Mouse (Mus musculus) lung, embryonic 15.5 days (tissue): ENCODE data around the gene Ddx28. TPM values are rescaled to one million over a fixed set of nuclear protein-coding genes. Genes with fewer than 3 reads are reported as not detected.
"Not testable (repeated sequence)": the region's sequence is repeated elsewhere in the genome, so short reads cannot be mapped to it uniquely, and the experiment has no call there.

Experiments used
- ATAC-seq: fragments of 200-750 bp; cut with Nextera tagmentation; 2 replicates; pipeline ENCODE4 v1.8.0; 2017; ENCODE audit warnings: moderate number of reproducible peaks, borderline replicate concordance; ENCODE audit not compliant: low FRiP score, low TSS enrichment; ENCODE audit errors: extremely low read depth
- H3K27ac ChIP-seq: fragments of 300-500 bp; sonication (generic); 2 replicates; pipeline ENCODE4 v1.5.1; 2015; ENCODE audit warnings: moderate library complexity, mild to moderate bottlenecking, inconsistent platforms
- H3K27me3 ChIP-seq: fragments of 300-500 bp; sonication (generic); 2 replicates; pipeline ENCODE4 v1.6.1; 2015; ENCODE audit warnings: inconsistent platforms
- H3K36me3 ChIP-seq: fragments of 300-500 bp; sonication (generic); 2 replicates; pipeline ENCODE4 v1.6.1; 2015; ENCODE audit warnings: inconsistent platforms
- H3K4me1 ChIP-seq: fragments of 300-500 bp; sonication (generic); 2 replicates; pipeline ENCODE4 v1.6.1; 2015; ENCODE audit warnings: inconsistent platforms
- H3K4me2 ChIP-seq: fragments of 300-500 bp; sonication (generic); 2 replicates; pipeline ENCODE4 v1.6.1; 2015; ENCODE audit warnings: inconsistent platforms, mild to moderate bottlenecking, moderate library complexity
- H3K4me3 ChIP-seq: fragments of 300-500 bp; sonication (generic); 2 replicates; pipeline ENCODE4 v1.5.1; 2015; ENCODE audit warnings: mild to moderate bottlenecking, inconsistent platforms
- H3K9ac ChIP-seq: fragments of 300-500 bp; sonication (generic); 2 replicates; pipeline ENCODE4 v1.6.1; 2015; ENCODE audit warnings: inconsistent platforms
- H3K9me3 ChIP-seq: fragments of 300-500 bp; sonication (generic); 2 replicates; pipeline ENCODE4 v1.6.1; 2016; ENCODE audit warnings: inconsistent platforms
- WGBS: fragments of 180-500 bp; shearing (Covaris S2); methylation state at CpG from one replicate; pipeline ENCODE4 v1.1.7; 2015; 5-methylcytosine and 5-hydroxymethylcytosine counted together
- polyA plus RNA-seq: library from polyadenylated mRNA; unstranded; fragments of >200 nt; fragmentation: Nextera tagmentation; extraction: Ambion mirVana; gene quantifications from 2 replicates; pipeline ENCODE4 v1.2.1, GENCODE M21; 2015

Ddx28 gene
- polyA plus RNA-seq, 1 experiment from 2014 or later = 17.3 TPM

DNA sequence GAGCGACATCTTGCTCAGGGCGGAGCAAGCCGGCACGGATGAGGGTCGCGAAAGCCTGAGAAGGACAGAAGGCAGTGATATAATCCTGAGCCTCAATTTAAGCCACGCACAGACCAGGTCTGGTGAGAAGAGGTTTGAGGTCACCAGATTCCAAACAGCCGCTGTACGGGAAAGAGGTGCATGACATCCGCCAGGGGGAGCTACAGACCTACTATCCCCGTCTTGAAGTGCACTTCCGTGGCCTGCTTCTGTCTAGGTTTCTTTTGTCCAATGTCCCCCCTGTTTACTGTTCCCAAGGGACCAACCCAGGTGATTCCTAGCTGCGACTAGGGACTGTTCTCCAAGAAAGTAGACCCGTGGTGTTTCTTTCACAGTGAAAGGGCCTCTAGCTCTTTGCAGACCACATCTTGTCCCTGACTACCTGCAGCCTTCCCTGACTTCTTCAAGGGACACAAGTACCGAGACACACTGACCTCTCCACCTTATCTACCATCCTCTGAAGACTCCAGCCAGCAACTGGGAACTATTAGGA lies 20.8 kb downstream of the Ddx28 start, which contains the start of gene Dus2:
Dus2 (plus strand) TSS at position 482 of the 532 bp plus-strand sequence.
- Histone ChIP-seq H3K4me3 (0 out of 2 replicates have a peak within 1 kb of the TSS, but pooled peaks have one; percentile 2), H3K27ac (0 out of 2 replicates have a peak within 1 kb of the TSS, but pooled peaks have one; percentile 2)
- 9% methylated on average over 15 of the region's 15 CpGs for WGBS

DNA sequence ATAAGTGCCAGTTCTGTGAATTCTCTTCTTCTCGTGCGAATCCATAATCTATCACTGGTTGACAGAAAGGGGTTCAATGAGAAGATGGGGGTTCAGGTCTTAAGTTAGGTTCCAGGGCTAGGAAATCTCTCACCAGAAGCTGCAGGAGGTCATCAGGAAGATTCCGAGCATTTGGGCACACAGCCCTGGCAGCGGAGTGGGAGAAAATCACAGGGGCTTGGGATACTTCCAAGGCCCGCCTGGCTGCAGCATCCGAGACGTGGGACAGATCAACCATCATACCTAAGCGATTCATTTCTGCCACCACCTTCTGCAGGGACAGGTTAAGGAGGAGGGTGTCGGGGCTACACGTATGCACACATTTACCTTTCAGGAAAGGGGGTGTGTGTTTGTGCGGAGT lies 23.1 kb downstream of the Ddx28 start:
- no peak for ATAC-seq
- WGBS = 79% methylated on average over 11 of the region's 11 CpGs

More for the DNA sequence above, 20.8 kb downstream of the Ddx28 start, which contains the start of gene Dus2:
- Histone ChIP-seq H3K9me3 (no peaks in the 10 kb centered on the region), H3K4me2 (peak within 1 kb of the TSS; percentile 44), H3K27me3 (no peaks in the 10 kb centered on the region; the same call in 1 of the 2 replicates), H3K4me1 (peaks cover 14% of the 10 kb centered on the region), H3K9ac (no peak within 1 kb of the TSS; the same call in 1 of the 2 replicates), H3K36me3 (no peaks in the 10 kb centered on the region)
- peak; percentile 65 for ATAC-seq

DNA sequence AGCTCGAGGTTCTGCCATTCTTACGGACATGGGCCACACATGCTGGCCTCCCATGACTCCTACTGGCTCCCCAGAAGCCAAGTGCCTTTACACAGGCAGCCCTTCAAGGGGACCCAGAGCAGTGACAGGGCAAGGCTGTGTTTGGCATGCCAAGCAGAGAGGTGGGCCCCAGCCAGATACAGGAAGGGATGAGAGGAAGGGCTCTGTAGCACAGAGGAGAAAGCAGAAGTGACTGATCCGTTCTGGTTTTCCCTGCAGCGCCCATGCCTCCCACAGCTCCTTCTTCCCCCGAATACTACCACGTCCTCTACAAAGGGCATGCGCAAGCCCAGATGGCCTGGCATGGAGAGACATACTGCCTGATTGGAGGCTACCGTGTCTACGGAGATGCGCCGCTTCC lies 28.3 kb downstream of the Ddx28 start:
- 77% methylated on average over 11 of the region's 11 CpGs for WGBS
- H3K9me3 ChIP-seq, ATAC-seq: not testable (repeated sequence)

More for the DNA sequence above, 23.1 kb downstream of the Ddx28 start:
- Histone ChIP-seq H3K9ac (no peak overlapping the region), H3K4me1 (peaks cover 14% of the 10 kb centered on the region), H3K9me3 (no peaks in the 10 kb centered on the region), H3K36me3 (no peaks in the 10 kb centered on the region), H3K4me3 (no peak overlapping the region), H3K27ac (no peak overlapping the region), H3K27me3 (no peaks in the 10 kb centered on the region; the same call in 1 of the 2 replicates), H3K4me2 (no peak overlapping the region)

DNA sequence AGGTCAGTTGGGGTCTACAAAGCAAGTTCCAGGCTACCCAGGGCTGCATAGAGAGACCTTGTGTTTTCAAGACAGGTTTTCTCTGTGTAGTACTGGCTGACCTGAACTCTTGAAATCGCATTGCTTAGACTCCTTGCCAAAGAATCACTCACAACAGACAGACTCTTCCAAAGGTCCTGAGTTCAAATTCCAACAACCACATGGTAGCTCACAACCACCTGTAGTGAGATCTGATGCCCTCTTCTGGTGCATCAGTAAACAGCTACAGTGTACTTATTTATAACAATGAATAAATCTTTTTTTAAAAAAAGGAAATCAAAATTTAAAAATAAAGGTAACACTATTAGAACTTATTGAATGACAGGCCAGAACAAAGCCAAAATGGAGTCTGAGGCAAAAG lies 30.5 kb downstream of the Ddx28 start:
- H3K9ac ChIP-seq = no peak overlapping the region
- H3K27me3 ChIP-seq = no peaks in the 10 kb centered on the region
- no peak overlapping the region for H3K27ac ChIP-seq
- WGBS = 94% methylated on average over 1 of the region's 1 CpGs
- H3K4me1 ChIP-seq = 0 out of 2 replicates have a peak, but pooled peaks cover under 1% of the 10 kb centered on the region
- no peak for ATAC-seq
- no peak overlapping the region for H3K4me2 ChIP-seq
- no peaks in the 10 kb centered on the region for H3K36me3 ChIP-seq
- H3K9me3 ChIP-seq = no peaks in the 10 kb centered on the region
- no peak overlapping the region for H3K4me3 ChIP-seq

More for the DNA sequence above, 28.3 kb downstream of the Ddx28 start:
- H3K36me3 ChIP-seq, H3K4me2 ChIP-seq, H3K27ac ChIP-seq, H3K9ac ChIP-seq, H3K27me3 ChIP-seq, H3K4me3 ChIP-seq, H3K4me1 ChIP-seq: not testable (repeated sequence)

DNA sequence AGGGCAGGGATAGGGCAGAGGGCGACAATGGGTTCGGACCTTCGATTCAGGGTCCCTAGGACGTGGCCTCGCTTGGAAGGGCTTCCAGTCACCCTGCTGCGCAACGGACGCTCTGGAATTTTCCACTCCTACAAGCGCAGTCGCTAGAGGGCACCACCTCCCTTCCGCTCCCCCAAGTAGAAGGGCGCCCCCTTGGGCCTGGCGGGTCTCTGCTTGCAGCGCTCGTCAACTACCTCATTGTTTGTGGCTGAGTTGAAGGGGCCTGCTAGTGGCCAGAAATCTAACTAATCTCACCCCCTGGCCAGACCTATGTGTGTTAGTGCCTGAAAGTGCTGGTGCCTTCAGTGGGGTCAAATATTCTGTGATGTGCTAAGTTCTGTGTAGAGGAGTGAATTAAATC lies 32.4 kb downstream of the Ddx28 start, which contains the start of gene Dpep3:
Dpep3 (minus strand) TSS at position 105 of the 400 bp plus-strand sequence.
- Histone ChIP-seq H3K4me2 (no peak within 1 kb of the TSS), H3K27ac (no peak within 1 kb of the TSS), H3K9ac (no peak within 1 kb of the TSS), H3K9me3 (no peaks in the 10 kb centered on the region), H3K36me3 (no peaks in the 10 kb centered on the region), H3K4me3 (no peak within 1 kb of the TSS), H3K4me1 (no peaks in the 10 kb centered on the region), H3K27me3 (no peaks in the 10 kb centered on the region)
- 91% methylated on average over 15 of the region's 15 CpGs for WGBS
- ATAC-seq = no peak

DNA sequence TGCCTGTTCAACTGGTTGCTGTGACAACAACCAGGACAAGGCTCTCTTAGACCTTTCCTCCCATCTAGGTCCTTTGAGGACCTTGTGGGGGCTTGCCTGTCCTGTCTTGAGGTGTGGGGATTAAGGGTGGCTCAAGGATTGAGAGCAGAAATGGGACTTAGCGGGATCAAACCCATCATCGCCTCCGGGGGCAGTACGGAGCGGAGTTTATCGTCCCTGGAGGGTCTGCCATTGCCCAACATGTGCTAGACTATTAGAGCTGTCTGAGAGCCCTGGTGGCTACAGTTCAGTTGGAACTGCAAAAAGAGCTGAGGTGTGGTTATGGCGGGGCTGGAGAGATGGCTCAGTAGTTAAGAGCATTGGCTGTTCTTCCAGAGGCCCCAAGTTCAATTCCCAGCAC lies 36.3 kb downstream of the Ddx28 start:
- ATAC-seq = no peak
- no peak overlapping the region for H3K27ac ChIP-seq
- no peaks in the 10 kb centered on the region for H3K36me3 ChIP-seq
- no peaks in the 10 kb centered on the region for H3K9me3 ChIP-seq
- no peaks in the 10 kb centered on the region for H3K4me1 ChIP-seq
- H3K27me3 ChIP-seq = no peaks in the 10 kb centered on the region
- H3K4me2 ChIP-seq = no peak overlapping the region
- 64% methylated on average over 7 of the region's 7 CpGs for WGBS
- no peak overlapping the region for H3K9ac ChIP-seq
- H3K4me3 ChIP-seq = no peak overlapping the region

DNA sequence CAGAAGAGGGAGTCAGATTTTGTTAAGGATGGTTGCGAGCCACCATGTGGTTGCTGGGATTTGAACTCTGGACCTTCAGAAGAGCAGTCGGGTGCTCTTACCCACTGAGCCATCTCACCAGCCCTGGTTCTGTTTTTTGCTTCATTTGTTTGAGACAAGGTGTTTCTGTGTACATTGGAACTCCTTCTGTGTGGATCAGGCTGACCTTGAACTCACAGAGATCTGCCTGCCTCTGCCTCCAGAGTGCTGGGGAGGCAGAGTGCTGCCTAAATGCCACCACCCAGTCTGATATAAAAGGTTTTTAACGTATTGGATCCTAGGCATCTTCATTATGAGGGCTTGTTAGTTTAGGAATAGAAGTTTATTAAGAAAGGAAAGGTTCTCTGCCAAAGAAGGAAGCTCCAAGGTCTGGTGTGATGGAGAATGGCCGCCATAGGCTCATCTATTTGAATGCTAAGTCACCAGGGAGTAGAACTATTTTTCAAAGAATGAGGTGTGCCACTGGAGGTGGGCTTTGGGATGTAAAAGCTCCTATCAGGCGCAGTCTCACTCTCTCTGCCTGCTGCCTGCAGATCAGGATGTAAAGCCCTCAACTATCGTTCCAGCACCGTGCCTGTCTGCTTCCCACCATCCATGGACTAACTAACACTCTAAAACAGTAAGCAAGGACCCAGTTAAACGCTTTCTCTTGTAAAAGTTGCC lies 40.5 kb downstream of the Ddx28 start:
- ATAC-seq = no peak
- H3K4me2 ChIP-seq = no peak overlapping the region
- no peak overlapping the region for H3K9ac ChIP-seq
- H3K27me3 ChIP-seq = no peaks in the 10 kb centered on the region
- H3K27ac ChIP-seq = no peak overlapping the region
- no peaks in the 10 kb centered on the region for H3K36me3 ChIP-seq
- no peak overlapping the region for H3K4me3 ChIP-seq
- H3K9me3 ChIP-seq = no peaks in the 10 kb centered on the region
- peaks cover 11% of the 10 kb centered on the region for H3K4me1 ChIP-seq
- WGBS = 70% methylated on average over 8 of the region's 8 CpGs

DNA sequence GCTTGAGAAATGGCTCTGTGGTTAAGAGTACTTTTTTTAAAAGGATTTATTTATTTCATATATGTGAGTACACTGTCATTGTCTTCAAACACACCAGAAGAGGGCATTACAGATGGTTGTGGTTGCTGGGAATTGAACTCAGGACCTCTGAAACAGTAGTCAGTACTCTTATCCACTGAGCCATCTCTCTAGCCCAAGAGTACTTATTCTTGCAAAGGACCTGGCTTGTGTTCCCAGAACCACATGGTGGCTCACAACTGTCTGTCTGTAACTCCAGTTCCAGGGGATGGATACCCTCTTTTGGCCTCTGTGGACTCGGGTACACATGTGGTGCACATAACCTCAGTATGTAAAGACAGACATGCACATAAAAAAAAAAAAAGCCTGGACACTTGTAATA lies 42.3 kb downstream of the Ddx28 start:
- Histone ChIP-seq H3K9me3 (no peaks in the 10 kb centered on the region), H3K36me3 (no peaks in the 10 kb centered on the region), H3K4me1 (peaks cover 21% of the 10 kb centered on the region), H3K27ac (no peak overlapping the region), H3K9ac (no peak overlapping the region), H3K4me2 (no peak overlapping the region), H3K4me3 (no peak overlapping the region), H3K27me3 (no peaks in the 10 kb centered on the region)
- 75% methylated on average over 1 of the region's 1 CpGs for WGBS
- ATAC-seq = no peak

DNA sequence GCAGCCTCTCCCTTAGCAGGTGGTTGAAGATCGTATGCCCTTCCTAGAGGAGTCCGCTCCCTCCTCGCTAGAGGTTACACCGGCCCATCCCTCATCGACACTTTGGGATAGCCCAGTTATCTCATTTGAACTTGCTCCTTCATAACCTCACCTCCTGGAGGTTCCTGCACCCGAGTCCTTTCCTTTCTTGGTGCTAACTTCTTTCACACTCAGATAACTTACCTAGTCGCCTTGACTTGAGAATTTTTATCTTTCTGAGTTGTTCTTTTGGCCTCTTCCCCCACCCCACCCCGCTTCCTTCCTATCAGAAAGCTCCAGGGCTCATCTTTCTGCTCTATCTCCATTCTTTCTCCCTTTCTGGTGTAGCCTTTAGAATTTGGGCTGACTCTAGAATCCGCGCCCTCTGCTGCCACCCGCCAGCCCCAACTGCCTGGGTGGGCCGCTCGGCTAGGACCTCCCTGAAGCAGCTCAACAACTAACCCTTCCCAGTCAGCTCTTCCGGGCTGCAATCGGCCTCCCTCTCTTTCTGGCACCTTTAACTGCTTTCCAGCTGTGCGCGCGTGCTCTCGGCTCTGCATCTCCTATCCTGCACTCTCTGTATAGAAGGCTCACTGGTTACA lies 44.9 kb downstream of the Ddx28 start:
- peak; percentile 68 for ATAC-seq
- H3K9ac ChIP-seq = no peak overlapping the region

DNA sequence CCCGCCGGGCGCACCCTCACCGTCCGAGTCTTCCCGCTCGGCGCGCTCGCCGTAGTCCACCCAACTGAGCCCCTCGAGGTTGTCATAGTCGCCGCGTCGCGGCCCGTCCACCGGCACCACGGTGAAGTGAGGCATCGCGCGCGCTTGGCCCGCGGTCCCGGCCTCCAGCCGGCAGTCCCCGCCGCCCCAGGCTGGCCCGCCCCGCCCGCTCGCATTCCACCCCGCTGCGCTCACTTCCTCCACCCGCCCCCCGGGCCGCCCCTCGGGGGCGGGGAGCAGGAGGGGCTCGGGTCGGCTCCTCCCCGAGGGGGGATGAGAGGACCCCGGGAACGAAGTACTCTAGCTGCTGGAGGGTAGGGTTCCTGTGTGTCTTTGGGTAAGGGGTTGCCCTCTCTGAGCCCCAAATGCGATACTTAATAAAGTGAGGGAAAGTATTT lies 45.8 kb downstream of the Ddx28 start, which contains the start of gene Slc12a4:
Slc12a4 (minus strand) TSS at position 193 of the 437 bp plus-strand sequence.
- Histone ChIP-seq H3K4me1 (peaks cover 32% of the 10 kb centered on the region), H3K4me2 (peak within 1 kb of the TSS; percentile 71), H3K27ac (peak within 1 kb of the TSS; percentile 94), H3K36me3 (0 out of 2 replicates have a peak, but pooled peaks cover 3% of the 10 kb centered on the region), H3K4me3 (peak within 1 kb of the TSS; percentile 96), H3K9me3 (no peaks in the 10 kb centered on the region), H3K9ac (peak within 1 kb of the TSS; percentile 93), H3K27me3 (no peaks in the 10 kb centered on the region)
- peak; percentile 91 for ATAC-seq
- WGBS = 1% methylated on average over 43 of the region's 47 CpGs

More for the DNA sequence above, 44.9 kb downstream of the Ddx28 start:
- H3K9me3 ChIP-seq = no peaks in the 10 kb centered on the region
- peak overlapping the region; percentile 94 for H3K27ac ChIP-seq
- H3K4me2 ChIP-seq = peak overlapping the region; percentile 71
- 0 out of 2 replicates have a peak, but pooled peaks cover 3% of the 10 kb centered on the region for H3K36me3 ChIP-seq
- 7% methylated on average over 19 of the region's 19 CpGs for WGBS
- no peaks in the 10 kb centered on the region for H3K27me3 ChIP-seq
- peaks cover 29% of the 10 kb centered on the region for H3K4me1 ChIP-seq
- H3K4me3 ChIP-seq = peak overlapping the region; percentile 96

DNA sequence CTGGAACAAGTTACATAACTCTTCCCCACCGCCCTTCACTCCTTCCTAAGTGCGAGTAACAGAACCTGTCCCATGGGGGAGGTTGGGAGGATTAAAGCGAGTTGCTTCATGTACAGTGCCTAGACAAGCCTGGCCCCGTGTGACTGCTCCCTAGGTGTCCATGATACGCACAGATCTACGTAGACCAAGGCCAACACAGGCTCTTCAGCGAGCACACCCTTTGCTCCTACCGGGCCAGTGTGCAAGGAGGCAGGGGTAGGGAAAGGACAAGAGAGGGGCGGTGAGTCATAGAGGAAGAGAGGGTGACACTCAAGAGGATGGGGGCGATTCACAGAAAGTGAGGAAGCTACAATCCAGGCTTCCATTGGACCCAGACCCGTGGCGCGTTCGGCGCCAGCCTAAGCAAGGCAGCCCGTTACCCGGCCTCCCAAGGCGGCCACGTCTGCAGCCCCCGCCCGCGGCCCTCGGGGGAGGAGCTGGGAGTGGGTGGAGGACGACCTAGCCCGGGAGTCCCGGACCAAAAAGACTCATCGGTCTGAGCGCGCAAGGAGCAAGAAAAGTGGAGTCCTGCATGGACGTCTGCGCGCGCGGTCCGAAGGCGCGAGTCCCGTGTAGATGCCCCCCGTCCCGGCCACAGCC lies 46.3 kb downstream of the Ddx28 start:
- peaks cover 32% of the 10 kb centered on the region for H3K4me1 ChIP-seq
- WGBS = under 1% methylated on average over 40 of the region's 40 CpGs

More for the DNA sequence above, 46.3 kb downstream of the Ddx28 start:
- peak overlapping the region; percentile 96 for H3K4me3 ChIP-seq
- H3K9ac ChIP-seq = peak overlapping the region; percentile 93
- peak; percentile 75 for ATAC-seq
- no peaks in the 10 kb centered on the region for H3K9me3 ChIP-seq
- H3K27ac ChIP-seq = peak overlapping the region; percentile 94
- H3K4me2 ChIP-seq = peak overlapping the region; percentile 71
- no peaks in the 10 kb centered on the region for H3K27me3 ChIP-seq
- H3K36me3 ChIP-seq = 0 out of 2 replicates have a peak, but pooled peaks cover 3% of the 10 kb centered on the region
